Mouse (Mus musculus): ENCODE results near the gene Chil4.
A peak's percentile ranks its signal among the peaks of the same experiment; 100 is the strongest.

Chil4 gene

DNA sequence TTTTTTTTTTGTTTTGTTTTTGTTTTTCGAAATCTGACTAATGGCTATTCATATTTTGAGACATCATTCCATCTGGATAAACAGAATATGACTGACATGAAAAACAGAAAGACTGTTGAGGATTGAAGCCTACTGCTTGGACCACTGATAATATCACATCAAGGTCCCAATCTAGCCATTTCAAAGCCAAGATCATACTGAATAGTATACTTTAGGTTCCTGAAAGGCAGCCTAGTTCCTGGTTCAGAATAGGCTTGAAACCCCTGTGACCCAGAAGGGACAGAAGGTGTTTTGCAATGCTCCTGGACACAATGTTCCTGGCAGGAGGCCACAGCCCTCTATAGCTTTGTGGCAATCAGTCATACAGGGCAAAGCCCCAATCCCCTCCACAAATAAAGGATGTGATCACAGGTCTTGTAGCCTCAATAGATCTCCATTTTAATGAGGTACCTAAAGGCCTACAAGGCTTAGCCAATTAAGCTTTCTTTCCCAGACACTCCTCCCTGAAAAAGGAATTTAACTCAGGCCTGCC, 48.7 kb downstream of the Chil4 start:
- DNase-seq (ENCODE audit: inconsistent age in 2 of 2, low spot score in 1 of 2): peak in 1 of 2 experiments; percentile 71

GRCm38 (mm10) chr3:106167464-106167863, 51.8 kb downstream of the Chil4 start, which contains the start of gene Chil3:
TSS of gene Chil3 (minus strand) at chr3:106167564.
- DNase-seq (ENCODE audit: inconsistent age in 2 of 2, low spot score in 1 of 2): no peak

DNA sequence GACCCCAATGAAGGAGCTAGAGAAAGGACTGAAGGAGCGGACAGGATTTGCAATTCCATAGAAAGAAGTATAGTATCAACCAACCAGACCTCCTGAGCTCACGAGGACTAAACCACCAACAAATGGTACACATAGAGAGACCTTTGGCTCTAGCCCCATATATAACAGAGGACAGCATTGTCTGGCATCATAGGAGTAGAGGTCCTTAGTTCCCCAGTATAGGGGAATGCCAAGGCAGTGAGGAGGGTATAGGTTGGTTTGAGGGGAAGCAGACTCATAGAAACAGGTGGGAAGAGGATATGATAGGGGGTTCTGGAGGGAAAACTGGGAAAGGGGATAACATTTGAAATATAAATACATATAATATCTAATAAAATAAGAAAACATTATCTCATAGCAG, 64.9 kb downstream of the Chil4 start:
- DNase-seq (ENCODE audit: inconsistent age in 2 of 2, low spot score in 1 of 2): no peak

Measured in adrenal gland, adult (tissue).